Mouse (Mus musculus) heart, adult 11 months (tissue): ENCODE data around the gene Sars.

ENCODE experiments used
- DNase-seq: peaks from one replicate; pipeline ENCODE4 v3.0.0; 2022

Gene Sars

DNA sequence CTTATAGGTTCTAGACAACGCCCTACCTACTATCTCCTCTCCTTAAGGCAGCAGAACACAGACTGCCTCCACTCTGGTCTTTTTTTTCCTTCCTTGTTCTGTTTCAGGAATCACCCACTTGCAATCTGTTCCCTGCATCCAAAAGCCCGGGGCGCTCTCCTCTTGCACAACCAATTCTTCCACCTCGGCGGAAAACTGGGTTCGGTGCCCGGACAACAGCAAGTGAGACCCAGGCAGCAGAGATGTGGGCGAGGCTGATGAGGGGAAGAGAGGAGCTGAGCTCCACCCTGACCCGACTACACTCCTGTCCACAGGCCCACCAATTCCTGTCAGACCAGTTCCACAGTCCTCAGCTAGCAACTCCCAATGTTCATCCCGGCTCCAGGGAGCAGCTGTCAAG is 58.8 kb downstream of the Sars start:
- no peak for DNase-seq

DNA sequence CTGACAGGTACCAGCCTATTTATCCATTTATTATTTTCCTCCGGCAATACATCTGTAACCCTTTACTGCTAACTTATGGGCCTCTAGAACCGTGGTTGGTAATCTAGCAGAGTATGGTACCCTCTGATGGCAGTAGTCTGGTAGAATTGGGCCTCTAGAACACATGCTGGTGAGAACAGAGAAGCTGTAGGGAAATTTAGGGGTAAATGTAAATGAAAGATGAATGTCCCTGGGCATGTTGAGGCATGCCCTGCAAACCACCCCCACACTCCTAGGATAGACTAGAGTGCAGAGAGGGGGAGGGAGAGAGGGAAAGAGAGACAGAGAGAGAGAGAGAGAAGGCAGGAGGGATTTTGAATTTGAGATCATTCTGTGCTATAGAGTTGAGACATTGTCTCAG is 60.6 kb downstream of the Sars start:
- no peak for DNase-seq

DNA sequence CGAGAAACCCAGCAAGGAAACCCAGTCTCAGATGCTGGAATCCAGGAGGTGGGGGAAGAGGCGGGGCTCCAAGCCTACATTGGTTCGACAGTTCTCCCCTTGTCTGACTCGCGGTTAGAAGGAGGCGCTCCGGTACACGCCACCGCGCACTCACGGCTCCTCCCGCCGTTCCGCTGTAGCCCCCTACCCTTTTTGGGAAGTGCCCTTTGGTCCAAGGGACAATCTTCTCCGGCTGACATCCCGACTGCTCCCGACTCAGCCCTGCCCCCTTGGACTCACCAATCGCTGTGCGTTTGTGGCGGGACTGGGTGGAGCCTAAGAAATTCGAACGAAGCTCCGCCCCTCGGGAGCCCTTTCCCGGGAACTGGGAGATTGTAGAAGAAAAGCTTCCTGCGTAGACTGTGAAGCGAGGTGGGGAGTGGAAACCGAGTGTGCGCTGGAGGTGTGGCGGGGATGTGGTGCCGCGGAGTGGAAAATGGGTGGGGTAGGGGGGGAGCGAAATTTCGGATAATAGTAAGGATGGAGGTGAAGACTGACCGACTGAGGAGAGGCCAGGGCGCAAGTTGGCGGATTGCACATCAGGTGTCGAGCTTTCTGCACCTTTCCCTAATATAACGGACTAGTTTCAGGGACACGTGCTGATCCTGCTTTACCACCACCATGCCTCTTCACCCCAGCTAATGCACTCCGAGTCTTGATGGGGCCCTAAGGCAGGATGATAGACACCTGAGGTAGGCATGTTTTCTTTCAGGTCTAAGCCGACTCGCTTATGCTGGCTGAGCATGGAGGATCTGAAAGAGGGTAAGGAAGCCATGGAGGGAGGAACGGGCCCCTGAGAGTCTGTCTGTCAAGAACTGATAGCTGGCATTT is 61.3 kb downstream of the Sars start, which contains the start of gene Psrc1:
Gene Psrc1, plus strand, starts transcription at position 355 of the 870 bp plus-strand sequence.
- peak; percentile 99 for DNase-seq

DNA sequence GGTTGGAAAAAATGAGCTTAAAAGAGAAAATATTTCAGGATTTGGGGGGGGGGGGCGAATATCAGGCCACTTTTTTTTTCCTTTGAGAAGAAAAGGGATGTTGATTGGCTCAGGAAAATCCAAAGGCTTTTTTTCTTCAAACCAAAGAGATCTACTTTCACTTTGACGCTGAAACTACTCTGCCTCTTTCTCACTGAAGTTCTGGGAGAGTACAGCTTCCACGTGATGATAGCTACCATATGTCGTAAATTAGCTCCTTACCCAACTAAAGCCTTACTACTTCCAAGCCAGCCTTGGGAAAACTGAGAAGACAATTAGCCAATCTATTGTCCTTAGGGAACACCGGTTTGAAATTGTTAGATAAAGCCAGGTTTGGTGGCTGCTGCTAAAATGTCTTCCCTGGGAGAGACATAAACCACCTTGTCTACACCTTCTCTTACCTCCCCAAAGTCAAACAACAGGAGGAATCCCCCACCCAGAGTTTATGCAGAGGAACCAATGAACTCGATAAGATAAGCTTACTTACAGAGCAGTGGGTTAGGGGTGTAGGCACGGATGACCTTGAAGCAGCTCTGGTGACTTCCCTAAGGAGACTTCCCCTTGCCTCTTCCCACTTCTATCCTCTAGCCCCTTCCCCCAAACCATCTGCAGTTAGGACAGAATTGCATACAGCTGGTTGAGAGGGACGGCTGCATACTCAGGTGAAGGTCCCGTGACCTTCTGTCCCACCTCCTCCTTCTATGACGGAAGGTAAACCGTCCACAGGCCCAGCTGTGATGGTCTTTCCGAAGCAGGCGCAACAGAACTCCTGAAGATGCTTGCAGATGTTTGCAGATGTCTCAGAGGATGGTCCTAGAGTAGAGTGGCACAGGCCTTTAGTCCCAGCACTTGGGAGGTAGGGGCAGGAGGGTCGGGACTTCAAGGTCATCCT is 62.8 kb downstream of the Sars start:
- no peak for DNase-seq

DNA sequence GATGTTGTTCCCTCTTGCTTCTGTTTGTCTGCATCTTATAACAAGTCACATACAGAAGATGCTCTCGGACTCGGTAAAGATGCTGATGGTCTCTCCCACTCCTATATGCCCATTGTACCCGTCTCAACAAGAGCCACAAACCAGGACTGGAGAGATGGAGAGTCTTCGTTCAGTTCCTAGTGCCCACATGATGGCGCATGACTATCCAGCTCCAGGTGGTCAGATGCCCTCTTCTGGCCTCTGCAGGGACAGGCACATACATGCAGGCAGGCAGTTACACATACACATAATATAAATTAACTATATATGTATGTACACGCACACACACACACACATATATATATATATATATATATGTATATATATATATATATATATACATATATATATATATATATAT is 64.3 kb downstream of the Sars start:
- DNase-seq: no peak

DNA sequence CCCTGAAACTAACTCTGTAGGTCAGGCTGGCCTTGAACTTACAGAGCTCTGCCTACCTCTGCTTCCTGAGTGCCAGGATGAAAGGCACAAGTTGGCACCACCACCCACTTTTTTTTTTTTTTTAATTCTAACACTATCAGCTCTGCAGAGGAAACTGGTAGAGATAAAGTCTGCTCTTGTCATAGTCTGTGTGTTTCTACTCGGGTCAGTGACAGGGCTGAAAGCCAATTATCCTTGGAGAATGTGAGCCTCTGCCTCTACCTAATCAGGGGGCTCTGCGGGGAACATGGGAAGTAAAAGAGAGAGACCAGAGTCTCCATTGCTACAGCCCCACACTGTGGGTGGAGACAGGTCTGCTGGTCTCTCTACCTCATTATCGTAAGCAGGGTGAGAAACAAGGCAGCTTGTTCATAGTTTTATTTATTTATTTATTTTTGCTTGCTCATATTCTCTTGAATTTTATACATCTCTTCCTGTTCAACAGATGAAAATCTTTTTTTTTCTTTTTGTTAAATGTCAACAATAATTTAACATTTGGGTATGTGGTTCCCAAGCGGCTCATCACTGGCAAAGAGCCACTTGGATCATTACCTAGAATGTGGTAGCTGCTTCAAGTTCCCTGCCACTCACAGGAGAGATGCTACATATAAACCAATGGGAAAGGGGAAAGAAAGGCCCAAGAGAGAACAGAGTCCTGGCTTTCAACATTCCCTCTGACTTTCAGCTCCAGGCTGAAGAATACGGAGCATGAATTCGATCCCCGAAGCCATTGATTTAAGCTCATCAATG is 65.9 kb downstream of the Sars start:
- no peak for DNase-seq
